Mouse (Mus musculus): ENCODE measurements around the gene Ndufs7. TPM values are rescaled to one million over a fixed set of nuclear protein-coding genes. Genes with fewer than 3 reads are reported as not detected.
"Not testable (repeated sequence)": the region's sequence is repeated elsewhere in the genome, so short reads cannot be mapped to it uniquely, and the experiment has no call there.

Ndufs7 gene
- polyA plus RNA-seq (2016; fragmentation: Nextera tagmentation; extraction: Ambion mirVana): 288 and 314 TPM in 2 replicates

GRCm38 (mm10) chr10:80248971-80249640, at the start of gene Ndufs7:
Ndufs7 (plus strand) TSS chr10:80249121.
- H3K27me3 ChIP-seq (ENCODE audit: low read depth, poor library complexity, severe bottlenecking): no peaks in the 10 kb centered on the region; the same call in 1 of the 2 replicates
- peaks cover 53% of the 10 kb centered on the region for H3K4me1 ChIP-seq
- DNase-seq (ENCODE audit: low spot score): peak; percentile 90
- peaks cover 29% of the 10 kb centered on the region for H3K36me3 ChIP-seq
- WGBS: under 1% methylated on average over 53 of the region's 53 CpGs
- H3K9me3 ChIP-seq (replicated peaks): no peaks in the 10 kb centered on the region
- H3K4me3 ChIP-seq: peak within 1 kb of the TSS; percentile 84
- H3K27ac ChIP-seq (replicated peaks): peak within 1 kb of the TSS; percentile 91

DNA sequence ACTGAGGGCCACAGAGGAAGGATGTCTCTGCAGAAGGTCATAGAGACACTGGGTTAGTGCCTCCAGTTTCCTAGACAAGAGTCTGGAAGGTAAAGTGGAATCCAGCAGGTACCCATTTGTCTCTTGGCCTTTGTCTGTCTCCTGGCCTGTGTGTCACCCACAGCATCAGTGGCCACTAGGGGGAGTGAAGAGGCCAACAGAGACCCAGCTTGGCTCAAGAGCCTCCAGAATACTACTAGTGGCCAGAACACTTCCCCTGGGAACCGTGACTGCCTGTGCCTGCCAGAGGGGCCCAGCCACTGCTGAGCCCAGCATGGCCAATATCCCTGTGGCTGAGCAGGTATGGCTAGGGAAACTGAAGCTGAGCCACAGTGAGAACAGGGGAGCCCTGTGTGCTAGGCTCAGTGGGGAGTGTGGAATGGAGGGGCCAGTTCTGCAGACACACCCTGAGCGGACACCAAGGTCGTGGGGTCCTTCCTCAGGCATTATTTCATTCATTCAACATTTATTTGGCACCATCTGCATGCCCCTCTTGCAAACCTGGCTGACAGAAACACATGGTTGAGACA, 49.4 kb upstream of the Ndufs7 start:
- H3K9me3 ChIP-seq (replicated peaks): no peaks in the 10 kb centered on the region
- peaks cover 80% of the 10 kb centered on the region for H3K4me1 ChIP-seq
- peaks cover 39% of the 10 kb centered on the region for H3K27me3 ChIP-seq (ENCODE audit: low read depth, poor library complexity, severe bottlenecking)
- no peaks in the 10 kb centered on the region for H3K36me3 ChIP-seq
- peak; percentile 89 for DNase-seq (ENCODE audit: low spot score)
- 57% methylated on average over 3 of the region's 3 CpGs for WGBS
- peak overlapping the region; percentile 71 for H3K27ac ChIP-seq (replicated peaks)
- peak overlapping the region; percentile 31; the same call in 1 of the 2 replicates for H3K4me3 ChIP-seq

- 51% methylated on average over 6 of the region's 6 CpGs for WGBS
- H3K27me3 ChIP-seq (ENCODE audit: low read depth, poor library complexity, severe bottlenecking): peaks cover 35% of the 10 kb centered on the region
- no peaks in the 10 kb centered on the region for H3K36me3 ChIP-seq
- peak; percentile 55 for DNase-seq (ENCODE audit: low spot score)
- no peaks in the 10 kb centered on the region for H3K9me3 ChIP-seq (replicated peaks)
- H3K4me3 ChIP-seq: peak overlapping the region; percentile 16; the same call in 1 of the 2 replicates
- H3K4me1 ChIP-seq: peaks cover 80% of the 10 kb centered on the region
- peak overlapping the region; percentile 71 for H3K27ac ChIP-seq (replicated peaks)
Measured at GRCm38 (mm10) chr10:80200485-80200884, 48.4 kb upstream of the Ndufs7 start.

DNA sequence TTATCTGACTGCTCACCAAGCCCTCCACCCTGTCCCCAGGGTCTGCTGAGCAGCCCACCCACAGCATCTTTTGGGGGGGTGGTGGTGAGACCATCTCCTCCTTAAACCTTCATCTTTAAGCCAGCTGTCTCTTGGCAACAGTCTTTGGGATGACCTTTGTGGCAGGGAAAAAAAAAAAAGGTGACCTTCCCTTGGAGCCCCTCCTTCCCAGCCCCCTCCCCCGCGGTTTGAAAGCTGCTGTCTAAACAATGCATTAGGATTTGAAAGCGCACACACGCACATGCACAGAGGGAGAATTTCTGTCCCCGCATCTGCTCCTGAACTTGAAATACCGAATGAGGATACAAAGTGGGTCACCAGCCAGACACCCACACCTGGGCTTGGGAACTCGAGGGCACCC, 44.9 kb upstream of the Ndufs7 start:
- peaks cover 20% of the 10 kb centered on the region; the same call in 1 of the 2 replicates for H3K27me3 ChIP-seq (ENCODE audit: low read depth, poor library complexity, severe bottlenecking)
- no peaks in the 10 kb centered on the region for H3K36me3 ChIP-seq
- DNase-seq (ENCODE audit: low spot score): peak; percentile 71
- H3K27ac ChIP-seq (replicated peaks): peak overlapping the region; percentile 89
- peaks cover 77% of the 10 kb centered on the region for H3K4me1 ChIP-seq
- 14% methylated on average over 7 of the region's 7 CpGs for WGBS
- H3K9me3 ChIP-seq (replicated peaks): no peaks in the 10 kb centered on the region
- peak overlapping the region; percentile 31 for H3K4me3 ChIP-seq

- H3K4me3 ChIP-seq: peak overlapping the region; percentile 51; the same call in 1 of the 2 replicates
- H3K9me3 ChIP-seq (replicated peaks): no peaks in the 10 kb centered on the region
- H3K27me3 ChIP-seq (ENCODE audit: low read depth, poor library complexity, severe bottlenecking): peaks cover 26% of the 10 kb centered on the region
- WGBS: 55% methylated on average over 1 of the region's 1 CpGs
- no peaks in the 10 kb centered on the region for H3K36me3 ChIP-seq
- H3K4me1 ChIP-seq: peaks cover 66% of the 10 kb centered on the region
- H3K27ac ChIP-seq (replicated peaks): peak overlapping the region; percentile 89
- no peak for DNase-seq (ENCODE audit: low spot score)
Measured at GRCm38 (mm10) chr10:80207201-80207600, 41.7 kb upstream of the Ndufs7 start.

DNA sequence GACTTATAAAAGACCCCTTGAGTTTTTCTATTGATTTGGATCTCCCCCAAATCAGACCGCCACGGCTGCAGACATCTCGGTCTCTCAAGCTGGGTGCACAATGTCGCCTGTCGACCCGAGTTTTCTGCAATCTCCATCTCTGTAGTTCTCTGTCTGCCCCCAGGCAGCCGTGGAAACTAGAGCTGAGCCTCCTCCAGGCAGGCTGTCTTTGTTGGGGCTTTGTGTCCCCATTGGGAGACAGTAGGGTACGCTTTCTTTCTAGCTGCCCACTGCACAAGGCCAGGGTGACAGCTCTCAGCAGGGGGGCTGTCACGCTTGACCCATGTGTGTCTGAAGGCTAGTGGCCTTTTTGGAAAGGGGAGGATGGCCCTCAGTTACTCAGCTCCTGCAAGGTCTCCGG, 41.2 kb upstream of the Ndufs7 start:
- peak overlapping the region; percentile 89 for H3K27ac ChIP-seq (replicated peaks)
- WGBS: 31% methylated on average over 10 of the region's 10 CpGs
- peaks cover 65% of the 10 kb centered on the region for H3K4me1 ChIP-seq
- peaks cover 26% of the 10 kb centered on the region for H3K27me3 ChIP-seq (ENCODE audit: low read depth, poor library complexity, severe bottlenecking)
- H3K4me3 ChIP-seq: peak overlapping the region; percentile 51
- no peaks in the 10 kb centered on the region for H3K36me3 ChIP-seq
- peak; percentile 78 for DNase-seq (ENCODE audit: low spot score)
- H3K9me3 ChIP-seq (replicated peaks): no peaks in the 10 kb centered on the region

GRCm38 (mm10) chr10:80208248-80208647, 40.7 kb upstream of the Ndufs7 start:
- H3K27ac ChIP-seq (replicated peaks): peak overlapping the region; percentile 89
- H3K36me3 ChIP-seq: no peaks in the 10 kb centered on the region
- no peak for DNase-seq (ENCODE audit: low spot score)
- 67% methylated on average over 4 of the region's 4 CpGs for WGBS
- peaks cover 66% of the 10 kb centered on the region for H3K4me1 ChIP-seq
- peaks cover 26% of the 10 kb centered on the region for H3K27me3 ChIP-seq (ENCODE audit: low read depth, poor library complexity, severe bottlenecking)
- H3K4me3 ChIP-seq: peak overlapping the region; percentile 51
- no peaks in the 10 kb centered on the region for H3K9me3 ChIP-seq (replicated peaks)

GRCm38 (mm10) chr10:80208841-80209371, 40.0 kb upstream of the Ndufs7 start:
- peaks cover 26% of the 10 kb centered on the region for H3K27me3 ChIP-seq (ENCODE audit: low read depth, poor library complexity, severe bottlenecking)
- DNase-seq (ENCODE audit: low spot score): peak; percentile 68
- peaks cover 60% of the 10 kb centered on the region for H3K4me1 ChIP-seq
- peak overlapping the region; percentile 89 for H3K27ac ChIP-seq (replicated peaks)
- 6% methylated on average over 24 of the region's 24 CpGs for WGBS
- no peaks in the 10 kb centered on the region for H3K36me3 ChIP-seq
- no peaks in the 10 kb centered on the region for H3K9me3 ChIP-seq (replicated peaks)
- peak overlapping the region; percentile 51 for H3K4me3 ChIP-seq

GRCm38 (mm10) chr10:80211547-80212103, 37.3 kb upstream of the Ndufs7 start:
- not testable (repeated sequence) for H3K36me3 ChIP-seq; DNase-seq (ENCODE audit: low spot score); H3K9me3 ChIP-seq (replicated peaks); H3K27ac ChIP-seq (replicated peaks); H3K4me3 ChIP-seq
- Histone ChIP-seq H3K27me3 (ENCODE audit: low read depth, poor library complexity, severe bottlenecking) (peaks cover 24% of the 10 kb centered on the region), H3K4me1 (peaks cover 60% of the 10 kb centered on the region)
- WGBS: 71% methylated on average over 7 of the region's 7 CpGs

DNA sequence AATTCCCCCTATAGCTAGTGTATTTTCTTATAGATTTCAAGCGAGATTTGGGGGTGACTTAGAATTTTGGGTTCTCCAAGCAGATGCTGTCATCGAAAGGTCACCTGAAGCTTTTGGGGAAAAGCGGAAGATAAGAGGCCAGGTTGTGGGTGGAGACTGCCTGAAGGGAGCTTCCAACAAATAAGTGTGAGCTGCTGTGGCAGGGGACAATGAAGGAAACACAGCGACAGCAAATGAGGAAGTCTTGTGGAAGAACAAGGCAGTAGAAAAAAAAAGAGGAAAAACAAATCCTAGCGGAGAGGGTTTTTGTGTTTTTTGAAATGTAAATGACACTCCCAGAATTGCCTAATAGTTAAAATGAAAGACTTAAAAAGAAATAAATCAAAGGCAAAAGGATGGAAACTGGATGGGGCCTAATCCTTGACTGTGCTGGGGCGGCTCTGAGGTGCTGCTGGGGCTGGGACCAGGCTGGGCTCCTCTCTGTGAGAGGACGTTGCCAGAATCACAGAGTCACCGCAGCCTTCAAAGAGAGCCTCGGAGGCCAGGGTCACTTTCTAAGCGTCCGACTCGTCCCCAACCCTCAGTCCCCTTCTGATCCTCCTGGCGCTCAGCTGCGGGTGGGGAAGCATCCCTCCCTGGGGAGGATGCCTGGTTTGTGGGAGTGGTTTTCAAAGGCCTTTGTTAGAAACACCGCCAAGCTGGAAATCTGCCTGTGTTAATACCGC, 33.7 kb upstream of the Ndufs7 start:
- peak; percentile 55 for DNase-seq (ENCODE audit: low spot score)
- Histone ChIP-seq H3K9me3 (replicated peaks) (no peaks in the 10 kb centered on the region), H3K36me3 (no peaks in the 10 kb centered on the region), H3K4me3 (peak overlapping the region; percentile 23), H3K4me1 (peaks cover 29% of the 10 kb centered on the region), H3K27ac (replicated peaks) (peak overlapping the region; percentile 83), H3K27me3 (ENCODE audit: low read depth, poor library complexity, severe bottlenecking) (peaks cover 6% of the 10 kb centered on the region)
- WGBS: 10% methylated on average over 16 of the region's 16 CpGs

GRCm38 (mm10) chr10:80220676-80221075, 28.2 kb upstream of the Ndufs7 start:
- WGBS: 36% methylated on average over 8 of the region's 9 CpGs
- Histone ChIP-seq H3K27me3 (ENCODE audit: low read depth, poor library complexity, severe bottlenecking) (peaks cover 5% of the 10 kb centered on the region; the same call in 1 of the 2 replicates), H3K9me3 (replicated peaks) (no peaks in the 10 kb centered on the region), H3K4me3 (no peak overlapping the region), H3K4me1 (peaks cover 33% of the 10 kb centered on the region), H3K36me3 (no peaks in the 10 kb centered on the region), H3K27ac (replicated peaks) (peak overlapping the region; percentile 46)
- no peak for DNase-seq (ENCODE audit: low spot score)

DNA sequence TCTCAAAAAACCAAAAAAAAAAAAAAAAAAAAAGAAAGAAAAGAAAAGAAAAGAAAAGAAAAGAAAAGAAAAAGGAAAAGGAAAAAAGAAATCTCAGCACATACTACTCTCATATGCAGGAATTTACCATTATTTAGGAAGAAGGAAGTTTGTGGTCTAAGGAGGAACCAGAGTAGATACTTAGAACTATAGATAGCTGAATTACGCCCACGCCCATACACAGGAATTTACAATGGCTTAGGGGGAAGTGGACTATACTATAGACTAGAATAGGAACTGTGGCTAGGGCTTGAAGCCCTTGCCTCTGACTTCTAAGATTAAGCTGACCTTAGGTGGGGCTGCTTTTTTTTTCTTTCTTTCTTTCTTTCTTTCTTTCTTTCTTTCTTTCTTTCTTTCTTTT, 25.8 kb upstream of the Ndufs7 start:
- 86% methylated on average over 2 of the region's 2 CpGs for WGBS
- not testable (repeated sequence) for DNase-seq (ENCODE audit: low spot score); H3K27ac ChIP-seq (replicated peaks); H3K36me3 ChIP-seq; H3K4me3 ChIP-seq; H3K9me3 ChIP-seq (replicated peaks); H3K27me3 ChIP-seq (ENCODE audit: low read depth, poor library complexity, severe bottlenecking)
- peaks cover 52% of the 10 kb centered on the region for H3K4me1 ChIP-seq

All from midbrain, embryonic 10.5 days (tissue).